Mouse (Mus musculus) inflammation-experienced regulatory T-cells, adult 6 months (primary cell): Measurements from ENCODE around the gene Rcc2. TPM values are rescaled to one million over a fixed set of nuclear protein-coding genes. Genes with fewer than 3 reads are reported as not detected.

Experiments used
- ATAC-seq: one replicate; pipeline ENCODE4 v1.8.0; 2017
- polyA plus RNA-seq, 3 experiments: library from polyadenylated mRNA; unstranded; fragments of 100-300 nt; shearing (Covaris generic); gene quantifications; one replicate each; pipeline ENCODE4 v1.2.1; 2017

The Rcc2 gene
- polyA plus RNA-seq, 3 experiments from 2014 or later, result 13.8 to 21.6 (median 21.0) TPM

- ATAC-seq, result no peak
Measured at GRCm38 (mm10) chr4:140765936-140766335, 65.6 kb downstream of the Rcc2 start.

- no peak for ATAC-seq
Measured at GRCm38 (mm10) chr4:140768973-140769372, 68.6 kb downstream of the Rcc2 start.

- no peak for ATAC-seq
Measured at GRCm38 (mm10) chr4:140770433-140770832, 70.1 kb downstream of the Rcc2 start.

GRCm38 (mm10) chr4:140771091-140771490 lies 70.8 kb downstream of the Rcc2 start:
- no peak for ATAC-seq

Other genes starting within 250 kb of the Rcc2 start
- gene Arhgef10l, start 34.5 kb upstream of the Rcc2 start, polyA plus RNA-seq, result under 1 TPM in 1 of 3 experiments, not detected in 2; 0.12 TPM
- not detected for gene Padi6, start 42.1 kb downstream of the Rcc2 start, polyA plus RNA-seq
- 1 to 10 TPM in 1 of 3 experiments, under 1 TPM in 2; 0.82 to 3.4 (median 0.96) TPM for gene Padi4, start 73.7 kb downstream of the Rcc2 start, polyA plus RNA-seq
- gene Padi3, start 110.1 kb downstream of the Rcc2 start, polyA plus RNA-seq, result not detected
- under 1 TPM in 2 of 3 experiments, not detected in 1; 0.28 to 0.36 TPM for gene Padi1, start 145.2 kb downstream of the Rcc2 start, polyA plus RNA-seq
- 10 to 100 TPM in 1 of 3 experiments, 1 to 10 TPM in 2; 7.9 to 20.2 (median 9.7) TPM for gene Padi2, start 205.8 kb downstream of the Rcc2 start, polyA plus RNA-seq